Mouse (Mus musculus): ENCODE measurements at regions not wholly inside any gene's neighbourhood (a gene's known extent, or its start where the extent isn't known, plus 50 kb on each side); places are given as distances from the start of the nearest gene placed in this dataset.
A peak's percentile ranks its signal among the peaks of the same experiment; 100 is the strongest.

DNA sequence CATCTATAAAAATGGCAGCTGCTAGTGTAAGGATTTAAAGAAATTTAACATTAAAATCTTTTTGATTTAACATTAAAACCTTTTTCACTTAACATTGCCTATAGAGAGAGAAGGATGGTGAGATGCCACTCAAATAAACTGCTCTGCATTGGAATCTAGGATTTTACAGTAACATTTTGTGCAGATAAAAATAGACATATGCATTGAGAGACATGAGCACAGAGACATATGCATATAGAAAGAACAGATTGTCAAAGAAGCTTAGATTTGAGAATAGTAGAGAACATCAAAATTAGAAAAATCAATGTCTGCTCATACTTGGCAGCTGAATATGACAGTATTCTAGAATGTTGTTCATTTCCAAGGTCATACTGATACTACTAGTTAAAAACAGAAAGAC is 220.2 kb downstream of the Arap2 start:
- DNase-seq: no peak

DNA sequence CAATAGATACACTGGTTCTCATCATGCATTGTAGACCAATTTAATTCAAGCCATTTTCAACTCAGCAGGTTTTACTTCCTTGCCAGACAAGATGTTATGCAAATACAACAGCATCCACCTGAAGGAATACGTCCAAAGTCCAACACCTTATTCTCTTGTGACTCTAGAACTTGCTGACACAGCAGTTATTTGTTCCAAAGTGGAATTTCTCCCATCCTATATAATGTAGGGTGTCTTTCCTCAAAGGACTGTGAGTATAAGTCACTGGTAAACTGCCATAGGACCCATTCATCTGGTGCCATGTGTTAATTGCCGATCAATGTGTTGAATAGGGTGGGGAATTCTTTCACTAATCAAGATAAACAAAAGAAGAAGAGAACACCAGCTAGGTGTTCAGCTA is 226.7 kb downstream of the Arap2 start:
- DNase-seq: no peak

- no peak for DNase-seq
Measured at GRCm38 (mm10) chr5:62511827-62512226, 254.1 kb downstream of the Arap2 start.

DNA sequence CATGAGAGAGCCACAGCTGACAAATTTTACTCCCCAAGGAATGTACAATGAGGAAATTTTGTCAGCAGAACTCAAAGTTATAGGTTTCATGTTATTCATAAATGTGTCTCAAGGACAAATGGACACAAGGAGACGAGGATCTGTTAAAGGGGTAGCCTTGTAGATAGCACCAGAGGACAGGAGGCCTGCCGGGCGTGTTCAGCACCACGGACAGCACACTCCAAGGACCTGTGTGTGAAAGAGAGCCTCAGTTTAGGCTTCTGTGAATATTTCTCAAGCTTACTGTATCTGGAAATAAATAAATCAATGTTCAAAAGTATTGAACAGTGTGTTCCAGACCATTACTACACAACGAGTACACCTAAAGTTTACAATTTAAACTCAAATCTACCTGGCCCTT is 282.4 kb downstream of the Arap2 start:
- peak; percentile 40 for DNase-seq

DNA sequence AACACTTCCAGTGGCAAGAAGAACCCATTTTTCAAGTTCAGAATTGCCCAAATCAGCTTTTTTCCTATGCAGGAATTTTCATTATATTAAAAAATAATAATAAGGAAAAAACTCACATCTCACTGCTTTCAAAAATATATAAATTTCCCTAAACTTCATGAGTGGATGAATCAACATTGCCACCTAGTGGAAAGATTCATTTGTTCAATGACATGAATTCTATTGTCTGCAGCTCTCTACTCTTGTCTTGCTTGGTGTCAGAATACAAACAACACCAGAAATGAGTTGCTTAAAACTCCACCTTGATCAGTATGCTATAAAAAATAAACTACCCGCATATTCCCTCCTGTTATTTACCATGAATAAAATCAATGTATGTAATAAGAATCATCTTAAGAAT is 285.0 kb downstream of the Arap2 start:
- DNase-seq: no peak

DNA sequence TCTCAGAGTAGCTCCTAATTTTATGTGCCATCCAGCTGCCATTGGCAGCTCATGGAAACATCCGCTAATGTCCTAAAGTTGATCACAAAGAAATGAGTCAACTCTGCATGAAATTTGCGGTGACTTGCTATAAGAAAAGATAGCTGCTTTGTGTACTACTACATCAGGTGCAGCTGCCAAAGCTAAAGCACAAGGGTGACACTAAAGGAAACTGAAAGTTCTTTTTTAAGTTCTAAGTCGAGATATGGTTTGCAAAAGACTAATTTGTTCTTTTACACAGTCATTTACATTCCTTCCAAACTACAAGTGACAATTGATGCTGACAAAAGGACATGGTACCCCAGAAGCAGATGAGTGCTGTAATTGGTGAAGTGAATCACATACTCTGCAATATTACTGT is 292.5 kb downstream of the Arap2 start:
- no peak for DNase-seq

DNA sequence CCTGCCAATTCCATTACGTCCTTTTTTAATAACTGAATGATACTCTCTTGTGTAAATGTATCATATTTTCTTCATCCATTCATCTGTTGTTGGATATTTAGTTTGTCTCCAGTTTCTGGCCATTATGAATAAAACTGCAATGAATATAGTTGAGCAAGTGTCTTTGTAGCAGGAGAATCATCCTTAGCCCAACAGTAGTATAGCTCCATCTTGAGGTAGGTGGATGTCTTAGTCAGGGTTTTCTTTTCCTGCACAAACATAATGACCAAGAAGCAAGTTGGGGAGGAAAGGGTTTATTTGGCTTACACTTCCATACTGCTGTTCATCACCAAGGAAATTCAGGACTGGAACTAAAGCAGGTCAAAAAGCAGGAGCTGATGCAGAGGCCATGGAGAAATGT is 299.2 kb downstream of the Arap2 start:
- DNase-seq: no peak

DNA sequence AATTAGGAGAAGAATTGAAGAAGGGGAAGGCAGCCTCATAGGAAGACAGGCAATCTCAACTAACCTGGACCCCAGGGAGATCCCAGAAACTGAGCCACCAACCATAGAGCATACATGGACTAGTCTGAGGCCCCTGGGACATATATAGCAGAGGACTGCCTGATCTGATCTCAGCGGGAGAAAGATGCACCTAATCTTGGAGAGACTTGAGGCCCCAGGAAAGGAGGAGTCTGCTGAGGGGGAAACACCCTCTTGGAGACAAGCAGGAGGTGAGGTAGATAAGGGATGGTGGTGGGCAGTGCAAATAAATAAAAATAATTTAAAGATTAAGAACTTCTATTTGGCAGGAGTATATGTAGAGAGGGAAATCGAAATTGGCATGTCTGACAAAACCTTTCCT is 303.4 kb downstream of the Arap2 start:
- DNase-seq: no peak
